Mouse (Mus musculus) testis, postnatal 10 days (tissue): ENCODE measurements around the gene Smad5.

ENCODE experiments used
- DNase-seq: peaks from one replicate; pipeline ENCODE4 v3.0.0; 2021; ENCODE audit warnings: low spot score

The Smad5 gene

DNA sequence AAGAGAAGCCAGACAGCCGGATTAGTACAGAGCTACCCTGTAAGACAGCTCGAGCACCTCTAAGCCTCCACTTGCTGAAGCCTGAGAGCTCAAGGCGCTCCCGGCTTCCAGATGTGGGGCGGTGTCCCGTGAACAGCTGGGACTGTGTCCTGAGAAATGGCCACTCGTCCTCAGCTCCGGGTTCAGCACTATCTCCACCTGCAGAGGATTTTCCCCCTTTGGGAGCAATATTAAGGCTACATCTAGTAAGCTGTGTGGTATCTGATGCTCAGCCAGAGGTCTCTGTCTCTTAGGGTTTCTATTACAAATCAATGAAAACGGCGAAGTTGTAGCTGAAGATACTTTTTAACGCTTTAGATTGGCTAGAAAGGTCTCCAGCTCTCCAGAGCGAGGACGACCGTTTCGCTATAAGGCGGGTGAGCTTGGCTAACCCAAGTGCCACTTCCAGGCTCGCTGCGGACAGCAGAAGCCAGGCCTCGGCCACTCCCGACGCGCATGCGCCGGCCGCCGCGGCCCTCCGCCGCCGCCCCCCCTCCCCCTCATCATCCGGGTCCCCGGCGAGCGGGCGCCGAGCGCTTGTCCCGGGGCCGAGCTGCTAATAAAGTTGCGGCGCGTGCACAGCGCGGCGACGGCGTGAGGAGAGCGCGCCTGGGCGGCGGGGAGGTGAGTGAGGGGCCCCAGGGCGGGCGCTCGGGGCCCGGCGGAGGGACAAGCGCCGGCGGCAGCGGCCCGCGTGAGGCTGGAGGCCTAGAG, at the start of gene Smad5:
Smad5 (plus strand) TSS at position 542 of the 753 bp plus-strand sequence.
- DNase-seq: peak; percentile 91

GRCm38 (mm10) chr13:56654176-56654575, 48.6 kb upstream of the Smad5 start:
- no peak for DNase-seq

DNA sequence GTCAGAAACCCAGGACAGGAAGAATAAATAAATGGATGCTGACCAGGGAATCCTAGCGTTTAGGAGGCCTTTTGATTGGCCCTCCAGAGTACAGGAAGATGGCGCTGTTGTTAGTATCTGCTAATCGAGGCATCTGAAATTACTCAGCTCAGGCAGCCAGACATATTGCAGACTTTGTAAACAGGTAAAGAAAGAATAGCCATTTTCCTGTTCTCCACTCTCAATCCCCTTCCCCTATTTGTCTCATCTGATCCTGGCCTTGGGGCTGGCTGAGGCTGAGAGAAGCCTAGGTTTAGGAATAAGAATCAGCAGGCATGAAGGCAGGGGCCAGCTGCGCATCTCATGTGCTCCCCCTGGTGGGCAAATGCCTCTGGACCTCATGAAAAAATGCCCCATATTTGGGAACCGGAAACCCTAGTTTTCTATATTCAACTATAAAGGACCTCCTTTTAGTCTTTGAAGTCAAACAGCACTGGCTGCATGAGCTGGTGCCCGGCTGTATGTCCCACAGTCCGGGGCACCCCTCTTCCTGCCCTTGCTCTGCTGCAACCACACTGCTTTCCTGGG, 44.8 kb upstream of the Smad5 start:
- DNase-seq: peak; percentile 93

DNA sequence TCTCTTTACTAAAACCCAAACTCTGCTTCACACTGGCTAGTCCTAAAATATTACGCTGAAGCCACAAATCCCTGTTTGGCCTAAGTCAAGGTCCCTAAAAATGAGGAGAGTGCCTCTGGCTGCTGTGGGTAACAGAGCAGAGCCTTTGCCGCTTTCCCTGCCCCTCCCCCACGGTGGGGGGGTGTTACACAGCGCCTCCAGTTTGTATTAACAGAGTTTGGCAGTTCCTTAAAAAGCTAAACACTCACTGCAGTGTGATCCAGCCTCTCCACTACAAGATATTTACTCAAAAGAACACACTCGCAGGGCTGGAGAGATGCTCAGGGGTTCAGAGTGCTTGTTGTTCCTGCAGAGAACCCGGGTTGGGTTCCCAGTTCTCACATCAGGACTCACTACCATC, 43.9 kb upstream of the Smad5 start:
- DNase-seq: no peak

GRCm38 (mm10) chr13:56661914-56662621, 40.7 kb upstream of the Smad5 start:
- no peak for DNase-seq

GRCm38 (mm10) chr13:56664256-56665170, 38.3 kb upstream of the Smad5 start:
- DNase-seq: no peak

DNA sequence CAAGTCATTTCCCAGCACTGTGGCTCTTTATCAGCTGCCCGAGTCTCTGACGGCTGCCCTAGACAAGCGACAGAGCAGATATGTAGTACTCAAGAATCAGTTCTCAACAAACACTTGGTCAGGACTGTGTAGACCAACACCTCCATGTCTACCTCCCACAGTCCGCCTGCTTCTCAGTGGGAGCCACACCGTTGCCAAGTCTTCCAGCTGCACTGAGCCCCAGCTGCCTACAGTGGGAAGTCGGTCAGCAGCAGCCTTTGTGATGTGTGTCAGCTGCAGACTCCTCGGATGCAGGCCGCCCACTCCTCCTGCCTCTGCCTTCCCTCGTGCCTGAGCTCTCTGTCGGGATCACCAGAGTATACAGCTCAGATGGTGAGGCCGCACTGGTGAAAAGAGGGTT, 31.6 kb upstream of the Smad5 start:
- no peak for DNase-seq

- no peak for DNase-seq
Observed at GRCm38 (mm10) chr13:56677731-56678130, 25.1 kb upstream of the Smad5 start.

GRCm38 (mm10) chr13:56678188-56678787, 24.5 kb upstream of the Smad5 start:
- DNase-seq: peak; percentile 53

DNA sequence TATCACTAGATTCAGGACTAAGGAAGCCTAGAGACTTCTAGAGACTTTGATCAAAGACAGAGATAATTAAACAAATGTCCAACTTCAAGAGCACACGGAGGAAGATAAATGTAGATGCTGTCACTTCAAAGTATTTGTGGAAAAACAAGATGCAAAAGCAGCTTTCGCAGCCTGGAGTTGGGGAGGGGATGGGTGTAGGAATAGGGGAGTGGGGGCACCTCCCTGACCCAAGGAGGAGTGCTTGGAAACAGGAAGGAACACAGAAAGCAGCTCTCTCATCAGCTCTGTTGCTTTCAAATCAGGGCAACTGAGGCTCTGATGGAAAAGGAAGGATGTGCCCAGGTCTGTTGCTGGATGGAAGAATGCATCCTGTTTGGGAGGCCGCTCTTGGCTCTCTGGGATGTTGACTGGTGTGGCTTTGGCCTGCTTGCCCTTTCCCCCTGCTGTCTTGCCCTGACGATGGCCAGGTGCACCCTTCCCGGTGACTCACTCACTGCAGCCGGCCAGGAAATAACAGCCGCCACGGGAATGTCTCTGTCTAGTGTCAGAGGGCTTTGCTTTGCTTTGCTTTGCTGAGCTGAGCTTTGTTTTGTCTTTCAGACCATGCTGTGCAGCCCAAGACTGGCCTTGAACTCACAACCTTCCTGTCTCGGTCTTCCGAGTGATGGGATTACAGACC, 23.8 kb upstream of the Smad5 start:
- no peak for DNase-seq

DNA sequence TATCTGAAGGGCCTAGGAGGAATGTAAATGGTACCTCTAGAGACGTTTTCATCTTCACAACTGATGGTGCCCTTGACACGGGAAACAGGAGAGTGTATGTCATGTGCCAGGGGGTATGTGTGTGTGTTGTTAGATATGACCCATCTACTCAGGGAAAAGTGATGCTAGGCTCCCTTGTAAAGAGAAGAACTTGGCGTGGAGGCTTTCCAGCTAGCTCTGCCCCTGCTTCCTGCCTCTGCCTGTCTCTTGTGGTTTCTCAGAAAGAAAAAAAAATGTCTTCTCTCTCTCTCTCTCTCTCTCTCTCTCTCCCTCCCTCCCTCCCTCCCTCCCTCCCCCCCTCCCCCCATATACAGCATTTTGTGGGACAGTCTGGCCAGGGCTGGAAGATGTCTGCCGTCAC, 20.9 kb upstream of the Smad5 start:
- no peak for DNase-seq

DNA sequence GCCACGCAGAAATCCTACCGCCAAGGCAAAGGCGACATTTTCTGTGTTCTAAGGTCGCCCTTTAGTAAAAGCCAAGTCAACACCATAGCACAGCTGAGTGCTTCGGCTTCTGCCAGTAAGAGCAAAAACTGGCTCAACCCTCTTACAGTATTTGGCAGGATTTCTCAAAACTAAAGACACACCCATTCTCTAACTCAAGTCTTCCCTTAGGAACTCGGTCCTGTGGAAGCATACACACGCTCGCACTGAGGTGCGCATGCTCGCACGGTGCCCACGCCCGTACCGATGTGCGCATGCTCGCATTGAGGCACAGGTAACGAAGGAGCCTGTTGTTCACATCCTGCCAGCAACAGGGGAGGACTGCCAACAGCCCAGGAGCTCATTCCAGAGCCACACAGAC, 20.5 kb upstream of the Smad5 start:
- DNase-seq: peak; percentile 51

DNA sequence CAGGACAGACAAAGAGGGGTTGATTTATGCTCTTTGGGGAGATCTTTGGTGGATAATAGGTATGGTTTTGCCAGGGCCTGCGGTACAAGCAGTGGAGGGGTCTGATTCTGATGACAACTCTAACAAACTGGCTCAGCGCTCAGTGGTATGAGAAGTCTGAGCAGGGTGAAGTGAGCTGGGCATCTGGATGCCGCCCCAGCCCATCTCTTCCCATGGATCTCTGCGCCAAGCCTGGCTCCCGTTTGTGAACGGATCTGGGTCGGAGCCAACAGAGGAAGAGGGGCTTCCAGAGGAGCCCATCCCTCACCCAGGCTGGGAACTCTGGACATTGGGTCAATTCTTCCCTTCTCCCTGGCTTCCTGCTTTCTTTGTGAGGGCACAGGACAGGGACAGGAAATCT, 19.5 kb upstream of the Smad5 start:
- DNase-seq: no peak

DNA sequence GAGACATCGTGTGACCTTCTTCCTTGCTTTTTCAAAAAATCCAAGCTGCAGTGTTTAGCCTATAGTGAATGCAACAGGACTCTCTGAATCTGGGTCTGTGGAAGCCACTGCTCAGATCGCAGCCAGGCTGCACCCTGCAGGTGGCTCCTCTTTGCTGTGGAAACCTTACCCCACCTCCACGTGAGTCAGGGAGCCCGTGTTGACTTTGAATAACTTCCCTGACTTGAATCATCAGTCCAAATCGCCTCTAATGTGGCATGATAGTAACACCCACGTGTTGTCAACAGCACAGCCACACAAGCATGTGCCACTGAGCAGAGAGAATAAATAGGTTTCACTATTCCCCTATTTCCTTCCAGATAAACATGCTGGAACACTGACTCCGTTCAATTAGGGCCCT, 10.8 kb upstream of the Smad5 start:
- no peak for DNase-seq

DNA sequence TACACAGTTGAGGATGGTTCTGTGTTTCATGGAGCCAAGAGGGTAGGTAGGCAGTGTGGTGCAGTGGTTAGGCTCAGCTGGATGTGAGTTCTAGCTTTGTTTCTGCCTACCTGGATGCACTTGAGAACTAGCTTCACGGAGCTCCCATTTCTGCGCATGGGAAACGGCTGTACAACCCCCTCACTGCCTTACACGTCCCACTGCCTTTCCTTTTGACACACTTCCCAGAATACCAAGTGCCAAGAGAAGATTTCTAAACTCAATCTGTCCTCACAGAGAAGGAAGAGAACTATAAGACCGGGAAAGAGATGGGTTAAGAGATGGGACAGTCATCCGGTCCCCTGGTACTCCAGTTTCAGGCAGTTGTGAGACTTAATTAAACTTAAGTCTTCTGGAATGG, 10.2 kb upstream of the Smad5 start:
- DNase-seq: no peak

DNA sequence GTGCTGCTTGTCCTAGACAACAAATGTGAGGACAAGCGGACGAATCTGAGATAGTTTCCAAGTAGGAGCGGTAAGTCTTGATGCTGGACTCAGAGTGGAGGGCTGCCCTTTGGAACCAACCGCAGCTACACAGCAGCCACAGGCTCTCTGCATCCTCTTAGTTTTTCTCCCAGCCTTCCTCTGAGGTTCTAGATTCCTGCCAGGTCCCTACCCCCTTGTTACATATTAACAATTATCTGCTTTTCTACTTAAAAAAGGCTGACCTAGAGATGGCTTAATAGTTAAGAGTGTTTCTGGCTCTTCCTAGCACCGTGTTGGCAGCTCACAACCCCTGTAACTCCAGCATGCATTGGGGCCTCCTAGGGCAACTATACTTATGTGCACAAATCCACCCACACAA, 7.1 kb upstream of the Smad5 start:
- DNase-seq: no peak

- no peak for DNase-seq
Observed at GRCm38 (mm10) chr13:56696699-56697098, 6.1 kb upstream of the Smad5 start.

DNA sequence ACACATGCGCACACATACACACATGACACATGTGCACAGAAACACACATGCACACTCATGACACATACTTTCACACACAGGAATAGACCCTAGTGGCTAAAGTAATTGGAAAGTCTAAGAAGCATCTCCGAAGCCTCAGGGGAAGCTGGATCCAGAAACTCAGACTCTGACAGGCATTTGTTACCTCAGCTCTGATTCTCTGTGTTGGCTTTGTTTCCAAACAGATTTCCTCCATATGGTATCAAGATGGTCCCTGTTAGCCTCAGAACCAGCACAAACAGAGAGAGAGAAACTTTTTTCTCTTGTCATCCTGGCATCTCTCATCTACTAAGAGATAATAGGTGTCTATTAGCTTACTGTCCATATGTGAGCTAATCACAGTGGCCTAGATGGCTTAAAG, 5.6 kb upstream of the Smad5 start:
- DNase-seq: no peak

GRCm38 (mm10) chr13:56698391-56698790, 4.4 kb upstream of the Smad5 start:
- DNase-seq: no peak

DNA sequence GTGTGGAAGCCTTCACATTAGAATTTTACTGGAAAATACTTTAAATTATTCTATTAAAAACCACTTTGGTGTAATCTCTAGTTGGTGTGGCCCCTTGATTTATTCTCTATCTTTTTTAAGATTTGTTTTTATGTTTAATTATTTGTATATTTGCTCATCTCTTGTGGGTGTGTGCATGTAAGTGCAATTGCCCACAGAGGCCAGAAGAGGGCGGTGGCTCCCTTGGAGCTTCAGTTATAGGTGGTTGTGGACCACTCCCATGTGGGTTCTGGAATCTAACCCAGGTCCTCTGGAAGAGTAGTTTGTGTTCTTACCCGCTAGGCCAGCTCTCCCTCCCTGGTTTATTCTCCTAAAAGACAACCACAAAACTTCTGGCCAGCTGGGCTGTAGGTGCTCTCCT, 3.4 kb upstream of the Smad5 start:
- no peak for DNase-seq

GRCm38 (mm10) chr13:56700981-56701380, 1.8 kb upstream of the Smad5 start:
- DNase-seq: no peak
